Mouse (Mus musculus) retina, adult 2 months (tissue): ENCODE results near the gene Cdk6.
"Not testable (repeated sequence)": the region's sequence is repeated elsewhere in the genome, so short reads cannot be mapped to it uniquely, and the experiment has no call there.

ENCODE experiments used
- DNase-seq: peaks from one replicate; pipeline ENCODE4 v3.0.0-alpha.2; 2012; ENCODE audit warnings: low read depth, low spot score

Gene Cdk6

DNA sequence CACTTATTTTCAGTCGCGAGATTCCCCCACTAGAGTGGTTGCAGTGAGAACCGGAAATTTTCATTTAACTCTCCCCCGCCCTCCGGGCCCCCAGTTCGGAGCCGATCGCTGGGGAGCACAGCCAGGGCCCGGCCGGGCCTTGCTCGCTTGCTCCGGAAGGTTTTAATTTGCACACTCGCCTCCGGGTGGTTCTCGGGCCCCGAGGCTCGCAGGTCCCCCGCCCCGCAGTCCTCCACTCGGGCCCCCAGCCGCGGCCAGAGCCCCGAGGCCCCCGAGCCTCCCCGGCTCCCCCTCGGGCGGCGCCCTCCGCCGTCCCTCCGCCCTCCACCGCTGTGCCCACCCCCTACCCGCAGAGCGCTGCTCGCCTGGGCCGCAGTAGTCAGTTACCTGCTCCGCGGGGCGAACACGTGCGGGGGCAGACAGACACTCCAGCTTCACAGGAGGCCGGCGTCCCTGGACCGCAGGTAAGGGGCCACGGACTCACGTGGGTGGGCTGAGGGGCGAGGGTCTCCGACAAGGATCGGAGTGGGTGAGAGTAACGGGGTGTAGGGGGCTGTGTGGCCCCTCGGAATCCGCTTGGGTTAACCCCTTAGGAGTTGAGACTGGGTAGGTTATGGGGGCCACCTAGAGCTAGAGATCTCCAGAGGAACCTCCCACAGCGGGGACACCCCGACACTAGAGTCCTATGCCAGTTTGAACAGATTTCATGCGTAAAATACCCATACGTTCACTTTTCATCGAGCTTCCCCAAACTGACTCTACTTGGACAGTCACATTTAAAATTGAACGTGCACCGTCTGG is at the start of gene Cdk6:
Cdk6 (plus strand) TSS at position 375 of the 801 bp plus-strand sequence.
- DNase-seq = no peak

DNA sequence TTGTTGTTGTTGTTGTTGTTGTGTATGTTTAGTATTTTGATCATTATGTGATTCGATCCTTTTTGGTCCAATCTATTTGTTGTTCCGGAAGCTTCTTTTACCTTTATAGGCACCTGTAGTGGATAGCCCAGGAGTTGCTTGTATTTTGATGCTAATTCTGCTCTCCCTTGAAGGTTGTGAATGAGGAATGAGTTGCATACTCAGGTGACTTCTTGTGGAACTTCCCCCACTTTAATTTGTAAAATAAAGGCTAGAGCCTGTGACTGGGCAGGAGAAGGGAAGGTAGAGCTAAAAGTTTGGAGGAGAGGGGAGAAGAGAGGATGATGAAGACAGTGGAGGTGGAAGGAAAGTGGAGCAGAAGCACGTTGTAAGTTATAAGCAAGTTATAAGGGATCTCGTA is 47.6 kb upstream of the Cdk6 start:
- no peak for DNase-seq

DNA sequence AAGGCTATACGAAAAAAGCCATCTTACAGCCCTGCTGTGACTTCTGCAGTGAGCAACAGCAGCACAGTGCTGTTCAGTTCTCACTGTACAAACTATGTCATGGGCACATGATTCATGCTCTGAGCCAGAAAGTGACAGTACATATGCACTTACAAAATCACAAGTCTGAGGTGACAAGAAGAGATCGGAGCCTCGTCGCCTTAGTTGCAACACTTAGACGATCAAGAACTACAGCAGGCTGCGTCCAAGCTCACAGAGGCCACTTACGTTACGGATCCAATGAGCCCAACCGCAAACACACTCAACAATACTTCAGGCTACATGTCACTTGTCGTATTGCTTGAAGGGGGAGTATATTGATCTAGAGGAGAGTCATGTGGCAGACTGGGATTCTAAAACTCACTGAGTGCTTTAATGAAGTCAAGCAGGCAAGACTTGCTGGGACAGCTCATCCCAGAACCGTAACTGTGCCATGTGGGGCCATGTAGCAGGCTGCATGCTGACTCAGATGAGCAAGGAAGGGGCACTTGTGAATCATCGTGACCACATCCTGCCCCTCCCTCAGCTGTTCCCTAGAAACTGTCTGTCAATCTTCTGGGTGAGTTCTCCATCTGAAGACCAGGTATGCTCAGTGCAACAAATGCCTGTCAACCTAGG is 40.4 kb upstream of the Cdk6 start:
- DNase-seq = no peak

DNA sequence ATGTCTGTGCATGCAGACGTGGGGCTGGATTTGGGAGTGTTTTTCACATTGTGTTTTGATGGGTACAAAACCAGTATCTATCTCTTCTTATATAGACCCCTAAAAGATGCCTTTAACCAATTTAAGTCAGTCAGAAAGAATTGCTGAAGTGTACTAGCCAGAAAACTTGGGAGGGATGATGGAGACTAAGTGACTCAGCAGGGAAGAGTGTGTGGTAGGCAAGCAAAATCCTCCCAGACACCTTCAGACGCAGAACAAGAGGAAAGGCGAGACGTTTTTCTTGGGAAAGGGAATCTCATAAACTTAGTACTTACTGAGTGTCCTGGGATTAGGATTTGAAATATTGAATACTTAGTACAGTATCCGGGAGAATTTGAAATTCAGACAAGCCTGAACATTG is 39.8 kb upstream of the Cdk6 start:
- no peak for DNase-seq

DNA sequence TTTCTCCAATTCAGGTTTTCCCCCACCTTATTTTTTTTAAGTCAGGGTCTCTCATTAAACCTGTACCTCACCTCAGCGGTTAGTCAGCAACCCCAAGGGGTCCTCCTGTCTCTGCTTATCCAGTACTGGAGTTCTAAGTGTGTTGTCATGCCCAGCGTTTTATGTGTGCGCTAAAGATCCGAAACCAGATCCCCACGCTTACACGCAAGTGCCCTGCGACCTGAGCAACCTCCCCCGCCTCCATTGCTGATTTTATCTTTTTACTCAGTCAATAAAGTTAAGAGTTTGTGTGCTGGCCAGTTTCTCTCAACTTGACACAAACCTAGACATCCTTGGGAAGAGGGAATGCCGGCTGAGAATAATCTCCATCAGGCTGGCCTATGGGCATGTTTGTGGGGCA is 37.4 kb upstream of the Cdk6 start:
- no peak for DNase-seq

DNA sequence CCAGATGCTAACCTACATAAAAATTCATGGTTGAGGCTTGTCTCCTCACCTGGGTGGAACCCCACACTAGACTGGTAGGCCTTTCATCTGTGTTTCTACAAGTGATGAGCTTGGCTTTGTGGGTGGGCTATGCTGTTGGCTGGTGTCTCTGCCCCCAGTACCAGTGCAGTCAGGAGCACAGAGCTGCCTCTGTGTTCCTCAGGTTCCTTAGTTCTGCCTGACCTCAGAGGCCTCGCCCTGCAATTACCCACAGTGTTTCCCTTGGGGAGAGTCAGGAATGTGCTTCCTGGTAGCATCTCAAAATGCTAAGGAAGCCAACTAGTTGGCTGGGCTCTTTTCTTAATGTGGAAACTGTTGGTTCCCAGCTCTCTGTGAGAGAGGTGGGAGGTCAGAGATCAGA is 35.1 kb upstream of the Cdk6 start:
- no peak for DNase-seq

DNA sequence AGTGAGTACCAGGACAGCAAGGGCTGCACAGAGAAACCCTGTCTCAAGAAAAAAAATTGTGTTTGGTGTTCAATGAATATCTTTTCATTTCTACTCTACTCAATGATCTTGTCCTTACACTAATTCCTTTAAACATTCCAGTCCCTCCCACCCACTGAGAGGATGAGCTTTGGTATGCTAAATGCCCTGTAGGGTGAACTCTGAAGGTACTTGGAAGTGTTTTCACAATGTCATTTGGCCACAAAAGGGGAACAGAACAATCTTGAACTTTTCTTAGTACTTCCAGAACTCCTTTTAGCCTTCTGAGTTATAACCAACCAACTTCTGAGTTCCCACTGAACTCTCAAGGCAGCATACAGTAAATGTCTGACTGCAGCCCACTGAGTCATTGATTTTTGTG is 32.2 kb upstream of the Cdk6 start:
- DNase-seq = no peak

DNA sequence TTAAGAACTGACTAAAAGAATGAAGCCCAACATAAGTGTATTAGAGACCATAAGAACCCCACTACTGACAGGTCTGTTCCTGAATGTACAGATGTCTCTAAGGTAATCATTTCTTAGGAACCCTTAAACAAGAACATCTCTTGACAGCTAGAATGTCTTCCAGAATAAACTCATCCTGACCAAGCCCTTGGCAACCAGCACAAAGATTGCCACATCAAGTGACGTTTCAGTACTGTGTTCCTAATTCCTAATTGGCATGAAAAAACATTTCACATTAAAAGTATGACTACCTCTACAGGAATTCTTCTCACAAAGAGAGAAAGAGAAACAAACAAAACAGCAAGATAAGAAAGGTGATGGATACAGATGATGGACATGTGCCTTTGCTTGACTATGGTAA is 31.7 kb upstream of the Cdk6 start:
- no peak for DNase-seq

DNA sequence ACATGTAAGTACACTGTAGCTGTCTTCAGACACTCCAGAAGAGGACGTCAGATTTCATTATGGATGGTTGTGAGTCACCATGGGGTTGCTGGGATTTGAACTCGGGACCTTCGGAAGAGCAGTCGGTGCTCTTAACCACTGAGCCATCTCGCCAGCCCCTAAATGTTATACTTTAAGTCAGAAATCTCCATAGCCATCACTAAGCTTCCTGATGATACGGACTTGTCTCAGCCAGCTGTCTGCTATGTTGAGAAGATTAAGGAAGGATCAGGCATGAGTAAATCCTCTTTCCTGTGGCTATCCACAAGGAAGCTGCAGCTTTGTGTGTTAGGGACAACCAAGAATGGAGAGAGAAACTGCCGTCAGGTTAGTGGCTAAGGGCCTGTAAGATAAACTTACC is 30.1 kb upstream of the Cdk6 start:
- not testable (repeated sequence) for DNase-seq

DNA sequence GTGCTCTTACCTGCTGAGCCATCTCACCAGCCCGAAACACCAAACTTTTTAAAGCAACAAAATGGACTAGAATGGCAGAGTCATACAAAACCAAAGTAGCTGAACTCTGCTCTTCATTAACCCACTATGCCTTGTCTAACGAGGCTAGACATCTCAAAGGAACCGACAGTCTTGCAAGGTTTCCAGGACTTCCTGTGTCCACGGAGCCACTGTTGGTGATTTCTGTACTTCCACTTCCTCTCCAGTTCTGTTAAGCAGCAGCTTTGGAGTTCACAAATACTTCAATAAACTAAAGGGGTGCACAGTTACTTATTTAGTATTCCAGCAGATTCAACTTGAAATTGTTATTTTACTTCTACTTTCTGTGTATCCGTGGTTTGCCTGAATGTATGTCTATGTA is 23.6 kb upstream of the Cdk6 start:
- not testable (repeated sequence) for DNase-seq

DNA sequence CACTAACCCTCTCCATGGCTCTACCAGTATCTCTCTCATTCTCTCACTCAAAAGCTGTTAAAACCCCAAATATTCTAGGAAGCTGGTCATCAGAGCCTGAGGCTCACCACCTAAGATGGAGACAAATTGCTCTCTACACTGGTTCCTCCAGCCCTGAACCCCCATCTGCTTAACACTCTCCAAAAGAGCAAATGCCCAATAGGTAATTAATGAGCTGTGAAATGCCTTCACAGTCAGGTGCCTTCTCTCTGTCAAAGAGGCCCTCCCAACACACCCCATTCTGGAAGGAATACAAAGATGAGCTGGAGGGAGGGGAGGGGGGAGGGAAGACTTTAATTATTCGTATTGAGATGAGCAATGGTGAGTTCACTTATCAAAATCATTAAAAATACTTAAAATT is 21.1 kb upstream of the Cdk6 start:
- no peak for DNase-seq

DNA sequence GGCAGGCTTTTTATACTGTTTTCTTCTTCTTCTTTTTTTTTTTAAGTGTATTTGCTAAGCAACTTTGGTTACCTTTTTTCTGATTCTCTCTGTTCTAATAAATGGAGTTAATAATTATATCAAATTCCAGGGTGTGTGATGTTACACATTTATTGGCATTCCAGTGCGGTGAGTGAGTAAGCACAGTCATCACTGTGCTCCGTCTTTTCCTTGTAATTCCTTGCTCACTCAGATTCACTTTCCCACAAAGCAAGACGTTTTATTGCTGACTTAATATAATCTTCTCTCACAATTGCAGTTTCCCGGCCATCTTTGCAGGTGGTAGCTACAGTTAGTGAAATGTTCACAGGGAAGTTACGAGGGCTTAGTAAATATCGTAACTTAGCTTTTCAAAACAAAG is 19.2 kb upstream of the Cdk6 start:
- no peak for DNase-seq

DNA sequence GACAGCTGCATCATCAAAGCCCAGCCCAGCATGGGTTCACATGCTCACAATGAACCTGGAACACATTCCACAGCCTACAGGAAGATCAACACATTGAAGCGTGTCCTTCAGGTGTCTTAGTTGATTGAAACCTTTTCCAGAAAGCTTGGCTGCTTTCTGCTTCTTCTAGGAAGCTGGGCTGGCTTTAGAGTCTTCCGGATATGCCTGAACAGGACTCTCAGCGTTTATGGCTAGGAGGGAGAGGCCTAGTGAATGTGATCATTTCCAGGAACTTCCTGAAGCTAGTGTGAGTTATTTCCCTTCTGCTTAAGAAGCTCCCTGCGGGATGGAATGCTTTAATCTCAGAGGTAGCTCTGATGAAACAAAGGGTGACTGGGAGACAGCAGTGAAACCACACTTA is 17.2 kb upstream of the Cdk6 start:
- DNase-seq = no peak

DNA sequence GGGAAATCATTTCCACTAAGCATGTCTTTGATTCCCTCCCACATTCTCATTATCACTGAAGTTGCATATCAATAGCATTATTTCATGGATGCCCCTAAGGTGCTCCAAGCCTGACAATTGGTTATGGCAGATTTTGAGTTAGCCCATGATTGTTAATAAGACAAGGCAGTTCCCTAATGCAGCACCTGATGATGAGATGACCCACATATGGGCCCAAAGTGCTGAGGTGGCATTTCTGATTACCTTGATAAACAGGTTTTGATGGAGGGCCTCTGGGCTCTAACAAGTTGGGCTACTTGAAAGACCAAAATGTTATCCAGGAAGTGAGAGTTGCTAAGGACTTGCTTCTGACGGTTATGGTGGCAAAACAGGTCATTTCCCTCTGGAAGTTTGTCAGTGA is 11.9 kb upstream of the Cdk6 start:
- DNase-seq = no peak

DNA sequence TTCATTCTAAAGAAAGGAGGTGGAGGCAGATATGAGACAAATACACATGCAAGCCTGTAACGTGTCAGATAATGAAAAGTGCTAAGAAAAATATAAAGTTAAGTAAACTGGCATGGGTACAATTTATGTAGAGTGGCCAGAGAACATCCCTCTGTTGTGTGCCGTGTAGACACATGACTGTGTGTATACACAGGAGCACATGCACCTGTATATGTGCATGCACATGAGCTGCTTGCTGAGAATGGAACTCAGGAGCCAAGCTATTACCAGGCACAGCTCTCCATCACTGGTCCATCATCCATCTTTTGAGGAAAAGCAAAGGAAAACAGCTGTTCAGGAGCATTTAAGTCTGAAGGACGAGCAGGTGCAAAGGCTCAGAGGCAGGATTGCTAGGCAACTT is 10.4 kb upstream of the Cdk6 start:
- no peak for DNase-seq

DNA sequence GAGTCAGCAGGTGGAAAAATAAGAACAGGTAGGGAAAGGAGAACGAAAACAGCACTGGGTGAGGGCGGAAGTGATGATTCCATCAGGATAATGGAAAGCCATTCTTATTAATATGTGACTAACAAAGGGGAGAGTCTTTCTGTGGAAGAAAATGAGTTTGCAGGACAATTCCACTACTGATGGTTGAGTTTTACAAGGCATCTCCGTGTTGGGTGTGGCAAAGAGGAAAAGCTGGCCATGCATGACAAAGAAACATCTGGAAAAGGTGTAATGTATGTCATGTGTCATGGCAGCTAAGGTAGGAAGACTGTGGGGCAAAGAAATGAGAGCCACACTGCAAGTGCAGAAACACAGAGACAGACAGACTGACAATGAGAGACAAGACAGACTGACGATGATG is 8.3 kb upstream of the Cdk6 start:
- DNase-seq = not testable (repeated sequence)

DNA sequence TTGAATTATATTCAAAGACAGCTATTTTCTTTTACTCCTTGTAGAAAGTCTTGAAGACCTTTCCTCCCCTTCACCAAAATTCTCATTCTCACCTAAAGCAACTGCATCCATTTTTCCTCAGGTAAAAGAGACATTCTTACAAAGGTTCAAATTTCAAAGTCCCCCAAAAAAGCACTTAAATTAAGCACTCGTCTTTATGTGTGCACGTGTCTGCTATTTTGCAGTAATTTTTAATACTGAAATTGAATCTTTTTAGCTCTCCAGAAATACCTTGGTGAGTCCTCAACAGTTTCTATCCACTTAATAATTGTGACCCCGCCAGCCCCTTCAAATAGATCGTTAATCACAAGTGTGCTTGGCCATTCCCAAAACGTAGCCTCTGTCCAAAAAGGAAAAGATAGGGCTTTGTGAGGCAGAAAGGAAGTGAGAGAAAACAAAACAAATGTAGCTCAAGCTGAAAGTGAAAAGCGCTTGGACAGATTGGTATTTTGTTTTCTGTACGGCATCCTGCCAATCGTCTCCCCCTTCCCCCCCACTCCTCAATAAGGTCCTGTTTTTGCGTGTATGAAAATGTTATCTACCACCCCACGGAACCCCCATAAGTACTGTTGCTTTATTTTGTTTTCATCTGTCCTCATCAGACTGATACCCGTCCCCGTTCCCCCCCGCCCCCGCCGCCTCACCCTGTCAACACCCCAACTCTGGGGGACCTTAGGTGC is 786 bp upstream of the Cdk6 start:
- not testable (repeated sequence) for DNase-seq

DNA sequence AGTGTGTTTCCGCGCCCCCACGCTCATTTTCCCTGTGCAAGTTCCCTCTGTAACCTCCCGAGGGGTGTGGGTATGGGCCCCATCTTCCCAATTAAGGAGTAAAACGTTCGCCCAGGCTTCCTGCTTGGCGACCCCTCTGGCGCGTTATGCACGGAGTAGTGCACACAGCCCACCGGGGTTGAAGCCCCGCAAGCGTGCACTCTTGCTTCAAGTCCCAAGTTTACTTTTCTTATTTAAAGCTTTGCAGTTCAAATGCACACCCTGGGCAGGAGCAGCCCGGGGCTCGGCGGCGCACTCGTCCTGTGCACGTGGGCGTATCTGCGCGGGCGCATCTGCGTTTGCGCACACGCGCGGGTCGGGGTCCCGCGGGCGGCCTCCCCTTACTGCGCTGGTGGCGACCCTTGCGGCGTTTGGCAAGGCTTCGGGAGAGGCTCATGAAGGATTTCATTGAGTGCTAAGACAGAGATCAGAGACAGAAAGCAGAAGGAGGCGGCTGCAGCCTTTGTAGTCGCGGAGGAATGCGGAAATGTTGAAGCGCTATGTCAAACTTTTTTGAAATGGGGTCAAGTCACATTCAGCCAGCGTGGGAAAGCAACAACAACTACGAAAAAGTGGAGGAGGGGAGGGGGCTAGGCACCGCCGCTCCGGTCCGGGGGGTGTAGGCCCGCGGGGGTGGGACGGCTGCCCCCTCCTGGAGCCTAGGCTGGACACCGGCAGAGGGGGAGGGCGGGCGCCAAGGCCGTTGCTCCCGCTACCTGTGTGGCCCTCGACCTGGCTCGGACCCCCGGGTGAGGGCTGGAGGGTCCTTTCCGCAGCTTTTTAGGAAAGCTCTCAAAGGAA is 866 bp downstream of the Cdk6 start:
- DNase-seq = no peak

DNA sequence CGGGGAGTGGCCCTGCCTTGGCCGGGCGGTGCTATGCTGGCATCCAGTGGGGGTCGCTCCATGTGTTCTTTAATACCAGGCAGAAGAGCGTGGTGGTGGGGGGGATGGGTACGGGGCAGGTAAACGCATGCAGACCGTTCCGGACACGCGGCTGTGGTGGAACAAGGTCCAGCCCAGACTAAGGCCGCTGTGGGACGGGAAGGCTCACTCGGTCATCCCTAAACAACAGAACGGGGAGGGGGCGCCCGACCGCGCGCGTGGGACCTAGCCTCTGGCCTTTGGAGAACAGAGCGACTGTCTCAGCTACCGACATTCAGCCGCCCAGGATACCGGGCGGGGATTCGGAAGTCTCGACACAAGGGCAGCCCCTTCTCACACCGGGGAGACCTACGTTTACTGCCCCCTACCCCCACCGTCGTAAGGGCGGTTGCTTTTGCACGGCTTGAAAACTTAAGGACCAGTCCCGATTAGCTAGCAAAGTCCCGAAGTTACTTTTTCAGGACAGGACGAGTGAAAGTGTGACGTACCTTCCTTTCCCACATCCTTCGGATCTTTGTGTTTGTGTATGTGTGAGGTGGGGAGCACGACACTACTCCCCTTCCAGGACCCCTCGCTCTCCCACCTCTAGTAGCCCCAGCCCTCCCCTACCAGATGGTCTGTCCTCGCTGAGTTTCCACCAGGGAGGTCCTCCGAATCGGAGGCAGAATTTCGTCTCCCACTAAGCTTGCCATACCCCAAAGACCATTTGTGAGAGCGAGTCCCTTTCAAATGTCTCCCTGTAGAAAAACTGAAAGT is 1.7 kb downstream of the Cdk6 start:
- DNase-seq = no peak

DNA sequence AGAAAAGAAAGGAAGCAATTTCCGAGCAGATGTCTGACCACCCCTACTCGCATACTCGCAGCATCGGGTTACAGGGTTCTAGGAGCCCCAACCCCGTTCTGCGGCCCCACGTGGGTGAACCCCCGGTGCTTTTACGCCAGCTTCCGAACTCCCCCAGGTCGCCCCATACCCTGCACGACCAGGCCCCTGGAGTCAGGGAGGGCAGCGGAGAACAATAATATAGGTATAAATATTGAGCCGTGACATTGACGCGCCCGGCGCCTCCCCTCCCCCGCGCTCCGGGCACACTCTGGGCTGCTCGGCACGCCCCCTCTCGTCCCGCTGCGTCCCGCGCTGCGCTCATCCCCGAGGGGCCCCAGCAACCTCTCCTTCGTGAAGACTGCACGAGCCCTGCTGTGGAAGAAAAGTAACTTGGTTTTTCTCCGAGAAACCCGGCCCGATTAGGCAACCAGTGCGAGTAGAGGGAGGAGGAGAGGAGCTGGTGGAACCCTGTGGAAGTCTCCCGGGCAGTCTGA is 2.3 kb downstream of the Cdk6 start:
- DNase-seq = no peak

DNA sequence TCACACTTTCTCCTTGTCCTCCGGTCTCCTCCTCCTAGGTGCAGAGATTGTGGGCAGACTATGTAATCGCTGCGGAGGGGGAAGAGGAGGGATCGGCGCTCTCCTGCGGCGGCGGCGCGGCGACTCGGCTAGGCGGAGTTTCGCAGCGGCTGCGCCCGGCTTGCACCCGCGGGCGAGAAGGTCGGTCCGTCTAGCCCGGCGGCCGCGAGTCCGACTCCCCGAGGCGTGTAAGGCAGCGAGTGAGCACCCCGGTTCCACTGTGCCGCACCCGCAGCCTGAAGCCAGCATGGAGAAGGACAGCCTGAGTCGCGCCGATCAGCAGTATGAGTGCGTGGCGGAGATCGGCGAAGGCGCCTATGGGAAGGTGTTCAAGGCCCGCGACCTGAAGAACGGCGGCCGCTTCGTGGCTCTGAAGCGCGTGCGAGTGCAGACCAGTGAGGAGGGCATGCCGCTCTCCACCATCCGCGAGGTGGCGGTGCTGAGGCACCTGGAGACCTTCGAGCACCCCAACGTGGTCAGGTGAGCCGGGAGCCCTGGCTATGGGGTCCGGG is 2.9 kb downstream of the Cdk6 start:
- no peak for DNase-seq
